Mouse (Mus musculus) adrenal gland, postnatal 14 days (tissue): ENCODE data around the gene Gipc2. TPM values are rescaled to one million over a fixed set of nuclear protein-coding genes. Genes with fewer than 3 reads are reported as not detected.

Source experiments
- DNase-seq: peaks from one replicate; pipeline ENCODE4 v3.0.0; 2021; ENCODE audit warnings: mixed read lengths
- total RNA-seq: library from RNA; stranded (reverse); gene quantifications from 2 replicates; pipeline ENCODE4 v1.2.3, GENCODE M21; 2021

Gipc2 gene
- total RNA-seq, 1 experiment from 2014 or later: 0.96 TPM

- no peak for DNase-seq
Measured at GRCm38 (mm10) chr3:152190679-152191477, 24.8 kb upstream of the Gipc2 start.

DNA sequence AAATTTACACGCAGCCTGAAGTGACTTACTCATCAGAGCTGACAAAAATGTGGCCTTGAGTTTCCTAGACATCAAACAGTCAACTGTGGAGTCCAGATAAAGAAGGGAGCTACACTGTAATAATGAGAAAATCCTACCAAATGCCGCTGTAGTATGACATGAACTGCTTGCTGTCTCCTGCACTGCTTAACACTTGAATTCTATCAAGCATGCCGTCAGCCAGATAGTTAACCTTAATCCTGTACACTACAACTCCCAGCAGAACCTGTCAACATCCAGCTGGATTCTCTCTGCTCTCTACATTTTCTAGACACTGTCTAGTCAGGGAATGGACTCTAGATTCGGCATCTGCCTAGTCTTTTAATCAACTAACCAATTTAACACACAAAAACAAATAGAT is 23.3 kb upstream of the Gipc2 start:
- no peak for DNase-seq

DNA sequence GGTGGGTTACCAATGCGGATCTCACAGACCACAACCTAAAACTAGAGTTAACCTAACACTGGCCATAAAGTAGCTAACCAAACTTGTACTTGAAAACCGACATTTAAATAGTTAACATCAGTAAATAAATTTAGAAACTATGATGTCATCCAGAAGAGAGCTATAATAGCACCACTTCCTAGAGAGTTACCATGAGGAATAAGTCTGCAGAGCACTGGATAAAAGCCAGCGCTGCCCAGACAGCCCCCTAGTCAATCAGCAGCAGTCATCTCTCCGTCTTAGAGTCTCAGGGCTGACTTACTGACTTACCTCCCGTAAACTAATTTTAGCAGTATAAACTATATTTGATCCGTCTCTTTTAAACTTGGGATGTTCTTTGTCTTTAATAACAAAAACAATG is 20.1 kb upstream of the Gipc2 start:
- no peak for DNase-seq

GRCm38 (mm10) chr3:152183522-152183921 is 17.5 kb upstream of the Gipc2 start:
- DNase-seq: no peak

GRCm38 (mm10) chr3:152180624-152181023 is 14.6 kb upstream of the Gipc2 start:
- DNase-seq: no peak

GRCm38 (mm10) chr3:152179285-152179684 is 13.3 kb upstream of the Gipc2 start:
- no peak for DNase-seq

- no peak for DNase-seq
Measured at GRCm38 (mm10) chr3:152178816-152179215, 12.8 kb upstream of the Gipc2 start.

- DNase-seq: no peak
Measured at GRCm38 (mm10) chr3:152172322-152172935, 6.4 kb upstream of the Gipc2 start.

- DNase-seq: no peak
Measured at GRCm38 (mm10) chr3:152171862-152172261, 5.8 kb upstream of the Gipc2 start.

DNA sequence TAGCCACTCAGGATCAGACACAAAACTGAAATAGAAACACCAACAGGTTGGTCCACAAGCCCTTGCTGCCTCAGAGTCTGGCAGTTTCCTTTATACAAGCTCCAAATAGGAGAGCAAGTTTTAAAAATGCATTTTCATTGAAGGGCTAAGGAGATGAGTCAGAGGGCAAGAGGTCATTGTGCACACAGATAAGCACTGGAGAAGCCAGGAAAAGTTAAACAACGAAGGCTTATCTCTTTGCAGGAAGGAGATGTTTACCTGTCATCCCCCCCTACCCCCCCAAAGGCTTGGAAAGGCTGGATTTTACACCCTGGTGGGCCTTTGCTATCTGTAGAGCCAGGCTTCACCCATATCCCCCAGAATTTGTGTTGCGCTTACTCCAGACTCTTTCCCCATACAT is 5.2 kb upstream of the Gipc2 start:
- DNase-seq: no peak

DNA sequence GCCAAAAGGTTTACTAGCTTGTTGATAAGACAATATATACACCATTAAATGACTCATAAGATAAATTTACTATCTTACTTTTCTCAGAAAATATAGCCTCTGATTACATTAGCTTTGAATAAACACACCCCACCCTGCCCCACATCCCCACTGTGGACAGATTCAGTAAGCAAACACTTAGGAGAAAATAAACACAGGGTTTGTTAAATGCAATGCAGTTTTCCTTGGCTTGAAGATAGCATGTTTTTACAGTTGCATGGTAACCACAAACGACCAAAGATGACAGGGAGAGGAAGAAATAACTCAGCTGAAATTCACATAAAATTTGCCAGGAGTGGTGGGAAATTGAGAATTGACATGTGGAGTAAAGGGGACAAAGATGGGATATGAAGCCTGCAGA is 4.4 kb upstream of the Gipc2 start:
- no peak for DNase-seq

GRCm38 (mm10) chr3:152168007-152168406 is 2.0 kb upstream of the Gipc2 start:
- DNase-seq: no peak

GRCm38 (mm10) chr3:152166699-152167451 is 845 bp upstream of the Gipc2 start:
- DNase-seq: no peak

- peak; percentile 69 for DNase-seq
Measured at GRCm38 (mm10) chr3:152165351-152166098, 505 bp downstream of the Gipc2 start.

DNA sequence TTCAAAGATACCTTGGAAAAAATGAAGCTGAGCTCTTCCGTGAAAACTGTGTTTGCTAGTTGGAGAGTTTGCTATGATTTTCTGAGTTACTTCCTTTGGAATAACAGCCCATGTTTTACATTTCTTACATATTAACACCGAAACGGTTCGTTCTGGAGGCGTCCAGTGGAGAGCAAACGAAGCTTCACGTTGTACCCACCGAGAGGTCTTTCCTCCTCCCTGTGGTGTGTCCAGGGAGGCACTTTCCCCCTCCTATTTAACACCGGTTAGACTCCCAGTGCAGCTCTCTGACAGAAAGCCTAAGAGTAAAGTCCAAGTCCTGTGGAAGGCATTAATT is 1.0 kb downstream of the Gipc2 start:
- no peak for DNase-seq

DNA sequence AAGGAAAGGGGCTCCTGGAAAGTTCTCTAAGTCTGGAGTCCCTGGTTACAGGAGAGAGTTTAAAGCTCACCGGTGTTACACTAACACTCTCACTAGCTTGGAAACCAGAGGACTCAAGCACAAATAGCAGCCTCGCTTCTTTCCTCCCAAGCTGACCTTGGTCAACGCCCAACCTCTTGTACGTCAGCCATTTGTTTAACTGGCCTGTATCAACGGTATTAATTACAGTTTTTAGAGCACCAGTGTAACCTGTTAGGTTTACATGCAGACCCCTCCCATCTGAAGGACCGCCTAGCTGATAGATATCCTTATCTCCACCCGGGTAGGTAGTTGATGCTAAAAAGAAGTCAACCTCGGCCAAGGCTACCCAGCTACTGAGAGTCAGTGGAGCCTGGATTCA is 2.7 kb downstream of the Gipc2 start:
- DNase-seq: no peak

- no peak for DNase-seq
Measured at GRCm38 (mm10) chr3:152160607-152161006, 5.4 kb downstream of the Gipc2 start.

- DNase-seq: no peak
Measured at GRCm38 (mm10) chr3:152159321-152159720, 6.7 kb downstream of the Gipc2 start.

DNA sequence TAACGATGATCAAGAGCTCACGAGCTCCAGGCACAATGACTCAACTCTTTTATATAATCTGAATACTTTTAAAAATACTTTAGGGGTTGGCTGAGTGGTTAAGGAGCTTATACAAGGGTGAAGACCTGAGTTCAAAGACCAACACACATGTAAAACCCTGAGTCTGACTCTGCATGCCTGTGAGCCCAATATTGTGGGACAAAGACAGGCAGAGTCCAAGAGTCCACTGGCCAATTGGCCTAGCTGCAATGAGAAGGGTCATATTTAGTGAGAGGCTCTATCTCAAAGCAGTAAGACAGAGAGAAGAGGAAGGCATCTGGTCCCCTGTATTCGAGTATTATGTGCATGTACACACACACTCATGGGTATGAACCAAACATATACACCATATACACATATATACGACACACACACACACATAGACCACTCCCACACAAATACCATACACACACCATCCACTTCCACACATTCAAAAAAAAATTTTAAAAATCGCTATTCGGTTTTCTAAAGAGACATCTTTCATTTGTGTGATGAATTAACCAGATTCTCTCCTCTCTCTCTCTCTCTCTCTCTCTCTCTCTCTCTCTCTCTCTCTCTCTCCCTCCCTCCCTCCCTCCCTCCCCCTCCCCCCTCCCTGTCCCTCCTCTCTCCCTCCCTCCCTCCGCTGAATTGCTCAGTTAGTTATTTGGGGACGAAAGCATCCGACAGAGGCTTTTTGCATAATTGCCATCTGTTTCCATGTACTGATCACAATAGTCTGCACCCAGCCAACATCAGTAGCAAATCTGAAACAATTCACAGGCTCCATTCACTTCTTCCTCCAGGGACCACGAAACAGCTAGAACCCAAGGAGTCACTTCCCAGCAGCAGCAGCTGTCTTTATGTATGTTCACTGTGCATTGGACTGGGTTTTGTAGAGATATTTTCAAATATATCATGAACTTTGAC is 7.4 kb downstream of the Gipc2 start:
- no peak for DNase-seq

DNA sequence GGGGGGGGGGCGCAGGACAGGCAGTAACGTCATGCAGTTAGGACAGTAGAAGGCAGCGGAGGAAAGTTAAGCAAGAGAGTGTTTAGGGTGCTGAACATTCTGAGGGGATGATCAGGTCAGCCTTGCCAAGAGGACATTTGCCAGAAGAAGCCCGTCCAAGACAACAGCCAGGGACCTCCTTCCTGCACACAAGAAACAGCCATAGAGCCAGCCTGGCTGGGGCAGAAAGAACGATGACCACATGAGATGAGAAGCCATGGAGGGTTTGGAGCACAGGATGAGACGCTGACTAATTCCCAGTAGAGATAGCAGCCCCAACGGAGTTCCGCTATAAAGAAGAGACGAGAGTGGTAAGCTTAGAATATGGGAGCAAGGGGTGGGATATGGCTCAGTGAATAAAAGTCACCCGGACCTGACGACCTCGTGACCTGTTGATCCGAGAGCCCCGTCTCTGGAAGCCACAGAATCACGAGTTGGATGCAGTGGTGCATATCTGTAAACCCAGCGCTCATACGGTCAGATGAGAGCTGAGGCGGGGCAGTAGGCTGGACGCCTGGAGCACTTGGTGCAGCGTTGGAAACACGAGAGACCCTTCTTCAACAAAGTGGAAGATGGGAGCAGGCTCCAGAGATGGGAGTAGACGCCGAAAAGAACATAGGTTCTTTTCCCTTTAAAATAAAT is 9.1 kb downstream of the Gipc2 start:
- no peak for DNase-seq
